Mouse (Mus musculus) retina, adult 2 months (tissue): ENCODE results near the gene Ppp1r18.
"Not testable (repeated sequence)": the region's sequence is repeated elsewhere in the genome, so short reads cannot be mapped to it uniquely, and the experiment has no call there.

ENCODE experiments used
- DNase-seq: peaks from one replicate; pipeline ENCODE4 v3.0.0-alpha.2; 2012; ENCODE audit warnings: low read depth, low spot score

Gene Ppp1r18

GRCm38 (mm10) chr17:35836991-35837422 is 28.4 kb upstream of the Ppp1r18 start:
- no peak for DNase-seq

DNA sequence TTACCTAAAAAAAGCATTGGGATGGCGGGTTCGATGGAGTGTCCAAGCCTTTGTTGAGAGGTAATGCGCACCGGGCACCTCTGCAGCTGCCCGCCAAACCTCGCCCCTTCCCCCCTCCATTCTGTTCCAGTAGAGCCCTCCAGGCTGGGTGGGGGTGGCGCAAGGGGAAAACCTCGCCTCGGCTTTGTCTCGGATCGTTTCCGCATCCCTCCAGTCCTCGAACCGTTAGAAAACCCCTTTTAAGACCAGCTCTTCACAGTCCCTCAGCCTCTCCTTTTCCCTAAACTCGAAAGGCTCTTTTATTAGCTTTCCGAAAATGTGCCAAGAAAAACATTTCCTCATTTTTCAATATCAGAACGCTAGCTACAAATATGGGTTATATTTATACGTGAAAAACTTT is 27.9 kb upstream of the Ppp1r18 start:
- no peak for DNase-seq

DNA sequence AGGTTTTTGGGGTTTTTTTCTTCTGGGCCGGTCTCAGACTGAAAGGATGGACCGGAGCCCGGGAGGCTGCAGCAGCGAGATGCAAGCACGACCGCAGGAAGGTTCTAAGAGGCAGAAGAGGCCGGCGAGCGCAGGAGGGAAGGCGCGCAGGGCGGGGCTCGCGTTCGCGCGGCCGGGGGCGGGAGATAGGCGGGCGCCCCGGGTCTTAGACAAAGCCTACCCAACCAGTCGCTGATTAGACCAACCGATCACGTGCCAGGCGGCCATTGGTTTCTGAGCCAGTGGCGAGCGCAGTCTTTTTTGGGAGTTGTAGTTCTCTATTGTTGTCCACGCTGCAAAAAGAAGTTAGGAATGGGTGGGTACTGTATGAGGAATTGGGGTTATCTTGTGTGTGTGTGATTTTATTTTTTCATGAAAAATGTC is 27.3 kb upstream of the Ppp1r18 start, which contains the start of gene Tubb5:
Gene Tubb5, minus strand, starts transcription at position 185 of the 423 bp plus-strand sequence.
- DNase-seq = peak; percentile 83

DNA sequence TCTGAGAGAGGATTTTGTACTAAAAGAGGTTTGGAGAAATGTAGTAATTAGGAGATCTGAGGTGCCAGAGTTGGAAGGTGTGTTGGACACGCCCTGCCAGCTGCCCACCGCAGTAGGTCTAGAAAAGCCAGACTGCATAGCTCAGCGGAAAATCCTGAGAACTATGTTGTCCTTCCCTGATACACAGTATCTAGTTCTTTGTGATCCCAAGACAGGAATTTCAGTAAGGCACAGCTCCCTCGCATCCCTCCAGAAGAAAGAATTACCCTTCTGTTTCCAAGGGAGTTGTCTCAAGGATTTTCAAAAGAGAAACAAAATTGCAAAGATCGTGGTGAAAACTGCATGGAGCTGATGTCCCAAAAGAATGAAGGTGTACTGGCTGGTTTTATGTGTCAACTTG is 26.8 kb upstream of the Ppp1r18 start:
- no peak for DNase-seq

- DNase-seq = not testable (repeated sequence)
Measured at GRCm38 (mm10) chr17:35839002-35839401, 26.4 kb upstream of the Ppp1r18 start.

DNA sequence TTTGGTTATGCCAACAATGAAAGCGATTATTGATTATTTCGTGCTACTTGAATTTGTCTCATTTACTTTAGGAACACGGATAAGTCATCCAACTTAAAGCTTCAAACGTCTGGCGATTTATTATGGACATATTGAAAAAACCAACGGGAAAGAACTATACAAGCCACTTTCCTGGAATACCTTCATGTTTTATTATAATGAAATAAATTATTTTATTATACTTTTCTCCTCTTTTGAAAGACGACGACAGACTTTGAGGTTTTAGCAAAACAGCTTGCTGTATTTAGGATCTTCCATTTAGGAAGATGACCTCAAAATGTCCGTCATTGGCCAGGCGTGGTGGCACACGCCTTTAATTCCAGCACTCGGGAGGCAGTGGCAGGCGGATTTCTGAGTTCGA is 24.8 kb upstream of the Ppp1r18 start:
- no peak for DNase-seq

DNA sequence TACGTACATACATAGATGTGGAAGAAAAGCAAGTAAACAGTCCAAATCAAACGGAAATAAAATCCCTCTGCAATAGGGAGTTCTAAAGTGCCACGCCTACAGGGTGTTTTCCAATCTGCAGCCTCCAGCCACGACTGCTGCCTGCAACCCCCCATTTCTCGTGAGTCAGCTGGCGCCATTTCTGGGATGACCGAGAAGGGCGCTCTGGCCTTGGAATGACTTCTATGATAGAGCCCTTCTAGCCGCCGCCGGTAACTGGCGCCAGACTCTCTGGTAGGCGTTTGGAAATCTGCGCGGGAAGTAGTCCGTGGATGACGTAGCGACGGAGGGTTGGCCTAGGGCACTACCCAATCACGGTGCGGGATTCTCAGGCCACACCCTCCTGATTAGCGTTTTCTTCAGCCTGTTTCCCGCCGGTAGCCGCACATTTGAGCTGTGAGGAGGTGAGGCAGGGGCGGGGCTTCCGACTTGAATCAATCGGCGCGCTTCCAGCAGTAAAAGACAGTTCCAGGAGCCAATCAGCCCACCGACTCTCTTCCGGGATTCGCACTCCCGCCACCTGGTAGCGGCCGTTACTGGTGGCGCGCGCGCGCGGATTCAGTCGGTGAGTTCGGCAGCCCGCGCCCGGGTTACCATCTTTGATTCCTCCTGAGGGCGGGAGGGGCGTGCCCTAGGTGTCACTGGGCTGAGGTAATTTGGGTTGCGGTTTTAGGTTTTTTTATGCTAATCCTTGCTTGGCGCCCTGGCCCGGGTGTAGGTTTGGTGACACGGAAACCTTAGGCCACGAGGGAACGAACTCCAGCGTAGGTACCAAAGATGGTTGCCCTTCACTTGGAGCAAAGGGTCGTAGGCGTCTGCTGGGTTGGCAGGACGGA is 24.1 kb upstream of the Ppp1r18 start, which contains the start of gene Mdc1:
Gene Mdc1, plus strand, starts transcription at position 440 of the 875 bp plus-strand sequence.
- peak; percentile 99 for DNase-seq

- DNase-seq = no peak
Measured at GRCm38 (mm10) chr17:35842006-35842405, 23.4 kb upstream of the Ppp1r18 start.

DNA sequence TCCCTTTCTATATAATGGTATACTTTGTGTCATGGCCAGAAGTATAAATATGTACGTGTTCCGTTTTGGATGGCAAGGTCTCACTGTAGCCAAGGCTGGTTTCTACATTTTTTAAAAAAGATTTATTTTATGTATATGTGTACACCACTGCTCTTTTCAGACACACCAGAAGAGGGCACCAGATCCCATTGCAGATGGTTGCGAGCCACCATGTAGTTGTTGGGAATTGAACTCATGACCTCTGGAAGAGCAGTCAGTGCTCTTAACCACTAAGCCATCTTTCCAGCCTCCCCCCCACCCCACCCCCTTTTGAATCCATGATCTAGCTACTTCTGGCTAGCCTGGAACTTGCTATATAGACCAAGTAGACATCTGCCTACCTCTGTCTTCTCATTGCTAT is 21.9 kb upstream of the Ppp1r18 start:
- DNase-seq = no peak

- DNase-seq = no peak
Measured at GRCm38 (mm10) chr17:35848112-35848511, 17.3 kb upstream of the Ppp1r18 start.

GRCm38 (mm10) chr17:35850974-35851373 is 14.4 kb upstream of the Ppp1r18 start:
- no peak for DNase-seq

DNA sequence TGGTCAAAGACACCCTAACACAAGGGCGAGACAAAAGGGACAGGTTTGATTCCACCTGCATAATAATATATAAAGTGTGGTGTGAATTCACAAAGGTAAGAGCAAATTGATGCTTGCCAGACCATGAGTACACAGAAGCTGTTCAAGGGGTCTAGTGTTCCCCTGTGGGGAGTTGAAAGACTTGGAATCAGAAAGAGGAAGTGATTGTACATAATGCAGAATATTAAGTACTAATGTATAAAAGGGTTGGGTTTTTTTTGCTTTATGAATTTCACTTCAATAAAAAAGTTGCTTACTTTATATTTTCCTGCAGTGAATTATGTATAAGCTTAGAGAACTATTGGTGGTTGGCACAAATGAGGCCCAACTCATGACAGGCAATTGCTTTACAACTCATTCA is 6.0 kb upstream of the Ppp1r18 start:
- DNase-seq = no peak

- DNase-seq = no peak
Measured at GRCm38 (mm10) chr17:35859835-35860234, 5.6 kb upstream of the Ppp1r18 start.

- no peak for DNase-seq
Measured at GRCm38 (mm10) chr17:35860831-35861197, 4.6 kb upstream of the Ppp1r18 start.

GRCm38 (mm10) chr17:35861198-35861857 is 4.1 kb upstream of the Ppp1r18 start, which contains the start of gene Nrm:
Gene Nrm, plus strand, starts transcription at chr17:35861318.
- no peak for DNase-seq

DNA sequence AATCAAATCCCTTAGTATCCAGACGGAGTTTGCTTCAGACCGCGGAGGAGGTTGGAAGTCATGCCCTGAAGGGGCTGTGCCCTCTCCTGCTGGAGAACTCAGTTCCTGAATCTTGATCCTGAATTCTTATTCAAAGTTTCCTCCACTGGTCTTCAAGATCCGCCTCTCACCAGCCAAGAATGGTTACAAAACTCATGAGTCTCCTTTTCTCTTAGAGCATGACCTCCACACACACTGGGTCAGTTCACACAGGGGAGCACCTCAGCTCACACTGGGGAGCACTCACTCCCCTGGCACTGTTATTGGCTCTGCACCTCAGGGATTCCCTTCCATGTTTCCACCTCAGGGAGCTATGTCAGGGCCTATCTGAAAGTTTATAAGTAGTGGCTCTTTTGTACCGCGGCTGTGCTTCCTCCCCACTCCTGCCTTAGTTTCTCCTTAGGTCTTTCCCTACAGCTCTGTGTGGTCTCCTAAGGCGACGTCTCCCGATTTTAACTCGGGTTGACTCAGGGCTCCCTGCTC is 500 bp upstream of the Ppp1r18 start:
- no peak for DNase-seq

DNA sequence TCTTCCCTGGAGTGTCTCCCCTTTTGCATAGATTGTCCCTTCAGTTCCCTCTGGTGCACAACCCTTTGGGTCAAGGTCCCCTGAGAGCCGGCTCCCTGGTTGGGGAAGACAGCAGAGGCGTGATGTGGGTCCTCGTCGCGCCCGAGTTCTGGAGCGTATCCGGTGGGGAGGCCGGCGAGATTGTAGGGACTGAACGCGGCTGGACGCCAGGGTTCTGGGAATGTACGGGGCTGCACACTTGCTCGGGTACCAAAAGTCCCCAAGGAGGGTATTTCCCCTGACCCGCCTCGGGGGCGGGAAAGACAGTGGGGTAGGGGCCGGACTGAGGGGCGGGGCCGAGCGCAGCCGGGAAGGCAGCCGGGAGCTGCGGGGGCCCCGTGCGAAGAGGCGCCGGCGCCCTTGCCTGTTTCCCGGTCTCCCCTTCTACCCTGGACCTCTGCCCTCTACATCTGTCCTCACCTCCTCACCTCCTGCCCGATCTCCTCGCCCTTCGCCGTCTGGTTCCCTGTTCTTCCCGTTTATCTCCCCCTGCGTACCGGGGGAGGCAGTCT is 963 bp downstream of the Ppp1r18 start:
- no peak for DNase-seq

- no peak for DNase-seq
Measured at GRCm38 (mm10) chr17:35866911-35867890, 1.8 kb downstream of the Ppp1r18 start.

GRCm38 (mm10) chr17:35868165-35868820 is 2.9 kb downstream of the Ppp1r18 start:
- no peak for DNase-seq

GRCm38 (mm10) chr17:35868961-35869345 is 3.6 kb downstream of the Ppp1r18 start:
- DNase-seq = no peak
